Mouse (Mus musculus) embryonic facial prominence, embryonic 13.5 days (tissue): Measurements from ENCODE around the gene Rsph10b. TPM values are rescaled to one million over a fixed set of nuclear protein-coding genes. Genes with fewer than 3 reads are reported as not detected.

Experiments used
- ATAC-seq: fragments of 200-750 bp; cut with Nextera tagmentation; 2 replicates; pipeline ENCODE4 v1.8.0; 2017; ENCODE audit warnings: low read depth; ENCODE audit not compliant: insufficient number of reproducible peaks, insufficient read depth, low FRiP score, low TSS enrichment
- H3K27ac ChIP-seq: fragments of 300-500 bp; sonication (generic); 2 replicates; pipeline ENCODE4 v1.5.1; 2015; ENCODE audit warnings: moderate library complexity, mild to moderate bottlenecking, inconsistent platforms
- H3K27me3 ChIP-seq: fragments of 300-500 bp; sonication (generic); 2 replicates; pipeline ENCODE4 v1.6.1; 2015; ENCODE audit warnings: mild to moderate bottlenecking, inconsistent platforms
- H3K36me3 ChIP-seq: fragments of 300-500 bp; sonication (generic); 2 replicates; pipeline ENCODE4 v1.6.1; 2015; ENCODE audit warnings: mild to moderate bottlenecking, inconsistent platforms
- H3K4me1 ChIP-seq: fragments of 300-500 bp; sonication (generic); 2 replicates; pipeline ENCODE4 v1.6.1; 2015; ENCODE audit warnings: inconsistent platforms
- H3K4me2 ChIP-seq: fragments of 300-500 bp; sonication (generic); 2 replicates; pipeline ENCODE4 v1.6.1; 2015; ENCODE audit warnings: moderate library complexity, mild to moderate bottlenecking, inconsistent platforms
- H3K4me3 ChIP-seq: fragments of 300-500 bp; sonication (generic); 2 replicates; pipeline ENCODE4 v1.5.1; 2015; ENCODE audit warnings: mild to moderate bottlenecking, inconsistent platforms
- H3K9ac ChIP-seq: fragments of 300-500 bp; sonication (generic); 2 replicates; pipeline ENCODE4 v1.6.1; 2015; ENCODE audit warnings: mild to moderate bottlenecking, inconsistent platforms
- H3K9me3 ChIP-seq: fragments of 300-500 bp; sonication (generic); 2 replicates; pipeline ENCODE4 v1.6.1; 2016; ENCODE audit warnings: inconsistent platforms
- WGBS: fragments of 180-500 bp; shearing (Covaris S2); methylation state at CpG from one replicate; pipeline ENCODE4 v1.1.7; 2015; ENCODE audit warnings: mixed read lengths; 5-methylcytosine and 5-hydroxymethylcytosine counted together
- polyA plus RNA-seq: library from polyadenylated mRNA; unstranded; fragments of >200 nt; fragmentation: Nextera tagmentation; extraction: Ambion mirVana; gene quantifications from 2 replicates; pipeline ENCODE4 v1.2.1, GENCODE M21; 2015

Gene Rsph10b
- 0.52 and 0.88 TPM in 2 replicates for polyA plus RNA-seq

GRCm38 (mm10) chr5:143932831-143933230 lies at the start of gene Rsph10b:
Gene Rsph10b (plus strand): TSS chr5:143933035.
- ATAC-seq: no peak
- Histone ChIP-seq H3K4me3 (no peak within 1 kb of the TSS), H3K27me3 (no peaks in the 10 kb centered on the region), H3K36me3 (peaks cover 40% of the 10 kb centered on the region), H3K4me1 (peaks cover 7% of the 10 kb centered on the region; the same call in 1 of the 2 replicates), H3K4me2 (no peak within 1 kb of the TSS), H3K9ac (peak within 1 kb of the TSS; percentile 52; the same call in 1 of the 2 replicates), H3K27ac (no peak within 1 kb of the TSS), H3K9me3 (no peaks in the 10 kb centered on the region)
- 16% methylated on average over 8 of the region's 8 CpGs for WGBS

- Histone ChIP-seq H3K4me1 (no peaks in the 10 kb centered on the region), H3K36me3 (peaks cover 97% of the 10 kb centered on the region), H3K4me3 (no peak overlapping the region), H3K9ac (no peak overlapping the region), H3K27me3 (no peaks in the 10 kb centered on the region), H3K4me2 (no peak overlapping the region), H3K9me3 (no peaks in the 10 kb centered on the region), H3K27ac (no peak overlapping the region)
- no peak for ATAC-seq
- WGBS: 95% methylated on average over 3 of the region's 3 CpGs
Measured at GRCm38 (mm10) chr5:143885274-143885673, 47.6 kb upstream of the Rsph10b start.

GRCm38 (mm10) chr5:143890741-143891140 lies 42.1 kb upstream of the Rsph10b start:
- no peaks in the 10 kb centered on the region for H3K27me3 ChIP-seq
- 79% methylated on average over 6 of the region's 6 CpGs for WGBS
- H3K4me2 ChIP-seq: no peak overlapping the region
- H3K4me3 ChIP-seq: no peak overlapping the region
- no peaks in the 10 kb centered on the region for H3K4me1 ChIP-seq
- no peak overlapping the region for H3K27ac ChIP-seq
- no peak for ATAC-seq
- no peaks in the 10 kb centered on the region for H3K9me3 ChIP-seq
- H3K36me3 ChIP-seq: peaks cover 85% of the 10 kb centered on the region
- H3K9ac ChIP-seq: no peak overlapping the region

- 73% methylated on average over 9 of the region's 9 CpGs for WGBS
- ATAC-seq: no peak
- peaks cover 78% of the 10 kb centered on the region for H3K36me3 ChIP-seq
Measured at GRCm38 (mm10) chr5:143892255-143892886, 40.5 kb upstream of the Rsph10b start.

GRCm38 (mm10) chr5:143893396-143893795 lies 39.4 kb upstream of the Rsph10b start:
- Histone ChIP-seq H3K4me2 (no peak overlapping the region), H3K36me3 (peaks cover 78% of the 10 kb centered on the region), H3K4me3 (no peak overlapping the region), H3K9me3 (no peaks in the 10 kb centered on the region), H3K4me1 (no peaks in the 10 kb centered on the region), H3K9ac (no peak overlapping the region), H3K27me3 (no peaks in the 10 kb centered on the region), H3K27ac (no peak overlapping the region)
- no peak for ATAC-seq
- WGBS: 70% methylated on average over 5 of the region's 5 CpGs

More at GRCm38 (mm10) chr5:143892255-143892886, 40.5 kb upstream of the Rsph10b start:
- Histone ChIP-seq H3K9ac (no peak overlapping the region), H3K9me3 (no peaks in the 10 kb centered on the region), H3K27me3 (no peaks in the 10 kb centered on the region), H3K27ac (no peak overlapping the region), H3K4me3 (no peak overlapping the region), H3K4me1 (no peaks in the 10 kb centered on the region), H3K4me2 (no peak overlapping the region)

GRCm38 (mm10) chr5:143897635-143898330 lies 35.1 kb upstream of the Rsph10b start, which contains the start of gene Ankrd61:
Gene Ankrd61 (minus strand): TSS chr5:143897685.
- Histone ChIP-seq H3K27ac (no peak within 1 kb of the TSS), H3K9ac (no peak within 1 kb of the TSS), H3K4me2 (no peak within 1 kb of the TSS), H3K9me3 (no peaks in the 10 kb centered on the region), H3K4me3 (no peak within 1 kb of the TSS), H3K36me3 (peaks cover 75% of the 10 kb centered on the region), H3K27me3 (no peaks in the 10 kb centered on the region), H3K4me1 (no peaks in the 10 kb centered on the region)
- 83% methylated on average over 14 of the region's 14 CpGs for WGBS
- no peak for ATAC-seq

- Histone ChIP-seq H3K4me3 (no peak overlapping the region), H3K27me3 (no peaks in the 10 kb centered on the region), H3K9ac (no peak overlapping the region), H3K4me2 (no peak overlapping the region), H3K36me3 (peaks cover 88% of the 10 kb centered on the region), H3K4me1 (no peaks in the 10 kb centered on the region), H3K9me3 (no peaks in the 10 kb centered on the region), H3K27ac (no peak overlapping the region)
- ATAC-seq: no peak
- WGBS: 75% methylated on average over 3 of the region's 3 CpGs
Measured at GRCm38 (mm10) chr5:143902111-143902510, 30.7 kb upstream of the Rsph10b start.

GRCm38 (mm10) chr5:143903813-143904212 lies 29.0 kb upstream of the Rsph10b start:
- no peak for ATAC-seq
- Histone ChIP-seq H3K4me2 (no peak overlapping the region), H3K4me1 (peaks cover 16% of the 10 kb centered on the region), H3K9me3 (no peaks in the 10 kb centered on the region), H3K36me3 (peaks cover 75% of the 10 kb centered on the region), H3K4me3 (no peak overlapping the region), H3K9ac (no peak overlapping the region), H3K27ac (no peak overlapping the region), H3K27me3 (no peaks in the 10 kb centered on the region)
- 91% methylated on average over 4 of the region's 4 CpGs for WGBS

GRCm38 (mm10) chr5:143906429-143906828 lies 26.4 kb upstream of the Rsph10b start:
- Histone ChIP-seq H3K9me3 (no peaks in the 10 kb centered on the region), H3K4me1 (peaks cover 26% of the 10 kb centered on the region), H3K36me3 (peaks cover 53% of the 10 kb centered on the region), H3K4me2 (no peak overlapping the region), H3K9ac (no peak overlapping the region), H3K4me3 (no peak overlapping the region), H3K27ac (no peak overlapping the region), H3K27me3 (no peaks in the 10 kb centered on the region)
- ATAC-seq: no peak
- WGBS: 83% methylated on average over 8 of the region's 8 CpGs

- no peak for ATAC-seq
- Histone ChIP-seq H3K9ac (peak overlapping the region; percentile 74), H3K4me1 (peaks cover 26% of the 10 kb centered on the region), H3K36me3 (peaks cover 33% of the 10 kb centered on the region), H3K27ac (peak overlapping the region; percentile 84), H3K4me2 (peak overlapping the region; percentile 76), H3K27me3 (no peaks in the 10 kb centered on the region), H3K9me3 (no peaks in the 10 kb centered on the region), H3K4me3 (peak overlapping the region; percentile 83)
- WGBS: 2% methylated on average over 9 of the region's 9 CpGs
Measured at GRCm38 (mm10) chr5:143908926-143909325, 23.9 kb upstream of the Rsph10b start.

- WGBS: under 1% methylated on average over 70 of the region's 70 CpGs
- peak within 1 kb of the TSS; percentile 74 for H3K9ac ChIP-seq
- H3K27me3 ChIP-seq: no peaks in the 10 kb centered on the region
- H3K4me1 ChIP-seq: peaks cover 26% of the 10 kb centered on the region
- peak within 1 kb of the TSS; percentile 83 for H3K4me3 ChIP-seq
- peaks cover 30% of the 10 kb centered on the region for H3K36me3 ChIP-seq
- H3K4me2 ChIP-seq: peak within 1 kb of the TSS; percentile 76
- H3K27ac ChIP-seq: peak within 1 kb of the TSS; percentile 84
- H3K9me3 ChIP-seq: no peaks in the 10 kb centered on the region
- peak; percentile 99 for ATAC-seq
Measured at GRCm38 (mm10) chr5:143909417-143910400, 23.1 kb upstream of the Rsph10b start, which contains the start of the genes Aimp2 and Pms2. Gene Aimp2 (minus strand): TSS chr5:143909847. Gene Pms2 (plus strand): TSS chr5:143909964.
